Mouse (Mus musculus): Measurements from ENCODE around the gene Adcy4.

The Adcy4 gene

DNA sequence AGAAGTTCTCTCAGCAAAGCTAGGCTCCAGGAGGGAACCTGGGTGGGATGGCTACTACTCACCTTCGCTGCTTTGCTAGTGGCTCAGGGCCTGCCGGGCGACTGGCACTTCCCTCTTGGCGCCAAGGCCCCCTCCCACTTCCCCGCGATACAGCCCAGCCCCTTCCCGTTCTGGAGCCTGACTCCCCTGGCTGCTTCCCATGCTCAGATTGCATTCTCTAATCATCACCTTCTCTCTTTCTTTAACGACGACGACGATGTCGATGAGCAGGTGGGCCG, at the start of gene Adcy4:
Adcy4 (minus strand) TSS at position 138 of the 278 bp plus-strand sequence.
- DNase-seq: no peak

DNA sequence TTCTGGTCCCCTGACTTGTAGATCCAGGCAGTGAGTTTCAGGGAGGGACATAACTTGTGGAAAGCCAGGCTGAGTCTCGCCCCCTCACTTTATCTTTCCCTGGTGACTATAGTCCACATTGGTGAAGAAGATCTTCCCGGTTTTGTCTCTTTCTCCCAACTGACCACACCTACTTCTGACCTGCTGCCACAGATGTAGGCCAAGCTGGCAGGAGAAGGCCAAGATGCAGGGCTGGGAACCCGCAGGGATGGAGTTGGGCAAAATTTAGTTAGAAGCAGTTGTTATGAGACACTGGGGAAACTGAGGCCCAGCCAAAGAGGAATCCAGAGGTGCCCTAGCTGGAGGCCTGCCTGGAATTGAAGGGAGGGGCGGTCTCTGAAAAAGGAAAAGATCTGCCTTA, 49.2 kb upstream of the Adcy4 start:
- DNase-seq: no peak

DNA sequence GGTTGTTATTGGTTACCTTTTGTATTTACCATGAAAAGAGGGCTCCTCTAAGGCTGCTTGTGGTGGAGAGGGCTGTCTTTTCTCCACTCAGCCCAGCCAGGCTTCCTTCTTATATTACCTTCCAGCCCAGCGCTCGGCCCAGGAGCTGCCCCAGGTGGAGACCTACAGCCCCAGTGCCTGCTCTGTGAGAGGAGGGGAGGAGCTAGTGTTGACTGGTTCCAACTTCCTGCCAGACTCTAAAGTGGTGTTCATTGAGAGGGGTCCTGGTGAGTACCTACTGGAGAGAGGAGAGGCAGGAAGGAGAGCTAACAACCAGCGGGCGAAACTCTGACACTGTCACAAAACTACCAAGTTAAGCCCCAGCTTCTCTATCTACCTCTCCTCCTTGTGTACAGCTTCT, 46.4 kb upstream of the Adcy4 start:
- no peak for DNase-seq

DNA sequence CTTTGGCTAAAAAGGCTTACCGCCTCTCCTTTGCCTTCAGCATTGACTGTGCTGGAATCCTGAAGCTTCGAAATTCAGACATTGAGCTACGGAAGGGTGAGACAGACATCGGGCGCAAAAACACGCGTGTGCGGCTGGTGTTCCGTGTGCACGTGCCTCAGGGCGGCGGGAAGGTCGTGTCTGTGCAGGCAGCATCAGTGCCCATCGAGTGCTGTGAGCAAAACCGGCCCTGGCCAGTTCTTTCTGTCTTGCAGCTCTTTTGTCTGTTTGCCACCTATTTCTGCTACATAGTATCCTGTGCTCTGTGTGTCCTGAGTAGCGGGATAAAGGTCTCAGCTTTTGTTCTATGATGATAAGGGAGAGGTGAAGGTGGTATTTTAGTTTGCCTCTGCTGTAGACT, 46.0 kb upstream of the Adcy4 start:
- no peak for DNase-seq

DNA sequence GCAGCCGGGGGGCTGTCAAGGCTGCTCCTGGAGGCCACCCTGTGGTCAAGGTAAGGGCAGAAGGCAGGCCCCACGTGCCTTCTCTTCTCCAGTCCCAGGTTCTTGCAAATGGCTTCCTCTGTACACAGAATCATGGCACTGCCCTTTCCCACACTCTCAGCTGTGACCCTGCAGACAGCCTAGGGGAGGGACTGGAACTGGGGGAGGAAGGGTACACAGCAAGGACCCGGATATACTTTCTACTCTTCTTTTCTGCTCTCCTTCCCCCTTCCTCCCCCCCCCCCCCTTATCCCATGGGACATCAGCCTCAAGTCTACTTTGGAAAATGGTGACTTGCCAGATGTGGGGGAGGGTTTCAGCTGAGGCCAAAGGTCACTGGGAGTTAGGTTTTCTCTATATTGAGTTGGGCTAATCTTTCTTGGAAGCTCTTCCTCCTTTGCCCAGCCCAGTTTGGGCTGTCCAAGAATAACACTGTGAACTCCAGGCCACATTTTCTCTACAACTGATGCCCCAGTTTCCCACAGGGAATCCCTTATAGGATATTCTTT, 44.9 kb upstream of the Adcy4 start:
- DNase-seq: no peak

DNA sequence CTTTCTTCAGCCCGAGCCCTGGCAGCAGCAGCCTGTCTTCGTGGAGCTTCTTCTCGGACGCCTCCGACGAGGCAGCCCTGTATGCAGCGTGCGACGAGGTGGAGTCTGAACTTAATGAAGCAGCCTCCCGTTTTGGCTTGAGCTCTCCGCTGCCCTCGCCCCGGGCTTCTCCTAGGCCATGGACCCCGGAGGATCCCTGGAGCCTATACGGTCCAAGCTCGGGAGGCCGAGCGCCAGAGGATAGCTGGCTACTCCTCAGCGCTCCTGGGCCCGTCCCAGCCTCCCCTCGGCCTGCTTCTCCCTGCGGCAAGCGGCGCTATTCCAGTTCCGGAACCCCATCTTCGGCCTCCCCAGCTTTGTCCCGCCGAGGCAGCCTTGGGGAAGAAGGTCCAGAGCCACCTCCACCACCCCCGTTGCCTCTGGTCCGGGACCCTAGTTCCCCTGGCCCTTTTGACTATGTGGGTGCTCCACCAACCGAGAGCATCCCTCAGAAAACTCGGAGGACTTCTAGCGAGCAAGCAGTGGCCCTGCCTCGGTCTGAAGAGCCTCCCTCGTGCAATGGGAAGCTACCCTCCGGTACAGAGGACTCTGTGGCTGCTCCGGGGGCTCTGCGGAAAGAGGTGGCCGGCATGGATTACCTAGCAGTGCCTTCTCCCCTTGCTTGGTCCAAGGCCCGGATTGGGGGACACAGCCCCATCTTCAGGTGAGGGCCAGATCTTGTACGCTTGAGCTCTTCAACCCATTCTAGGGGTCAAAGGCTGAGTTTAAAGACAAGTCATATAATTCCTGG, 42.9 kb upstream of the Adcy4 start:
- no peak for DNase-seq

DNA sequence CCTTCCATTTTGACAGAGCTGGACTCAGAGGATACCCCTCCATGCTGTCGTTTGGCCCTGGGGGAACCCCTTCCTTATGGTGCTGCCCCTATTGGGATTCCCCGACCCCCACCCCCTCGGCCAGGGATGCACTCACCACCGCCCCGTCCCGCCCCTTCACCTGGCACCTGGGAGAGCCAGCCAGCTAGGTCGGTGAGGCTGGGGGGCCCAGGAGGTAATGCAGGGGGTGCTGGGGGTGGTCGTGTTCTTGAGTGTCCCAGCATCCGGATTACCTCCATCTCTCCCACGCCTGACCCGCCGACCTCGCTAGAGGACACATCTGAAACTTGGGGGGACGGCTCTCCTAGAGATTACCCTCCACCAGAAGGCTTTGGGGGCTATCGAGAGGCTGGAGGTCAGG, 42.2 kb upstream of the Adcy4 start:
- no peak for DNase-seq

DNA sequence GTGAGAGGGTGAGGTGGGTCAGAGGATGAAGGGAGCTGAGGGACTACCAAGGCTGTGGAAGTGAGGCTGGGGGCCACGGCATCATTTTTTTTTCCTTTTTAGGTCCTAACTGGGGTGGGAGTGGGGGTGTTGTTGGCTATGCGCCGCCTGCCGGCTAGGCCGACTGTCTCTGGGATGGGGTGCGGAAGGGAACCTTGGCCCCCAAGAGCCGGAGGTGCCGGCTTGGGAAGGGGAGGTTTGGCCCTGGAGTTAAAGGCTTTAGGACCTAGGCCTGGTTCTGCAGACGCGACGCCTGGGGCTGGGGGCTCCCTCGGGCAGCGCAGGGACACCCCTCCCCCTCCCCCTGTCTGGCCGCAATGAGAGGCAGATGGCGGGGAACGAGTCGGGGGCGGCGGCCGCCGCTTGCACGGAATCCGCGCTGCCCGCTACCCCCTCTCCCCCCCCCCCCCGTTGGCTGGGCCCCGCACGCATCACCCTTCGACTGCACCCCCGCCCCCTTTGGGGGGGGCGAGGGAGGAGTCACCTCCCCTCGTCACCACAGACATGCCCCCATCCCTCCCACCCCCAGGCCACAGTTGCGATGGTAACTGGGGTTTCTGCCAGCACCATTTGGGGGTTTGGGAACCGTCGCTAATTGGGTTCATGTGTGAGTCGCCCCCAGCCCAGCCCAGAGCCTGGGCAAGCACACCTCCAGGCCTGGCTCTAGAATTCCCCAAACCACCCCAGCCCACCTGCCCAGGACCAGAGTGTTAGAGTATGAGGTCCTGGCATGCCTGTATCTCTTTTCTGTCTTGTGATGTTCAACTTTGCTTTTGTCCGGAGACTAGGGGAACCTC, 41.5 kb upstream of the Adcy4 start:
- no peak for DNase-seq

DNA sequence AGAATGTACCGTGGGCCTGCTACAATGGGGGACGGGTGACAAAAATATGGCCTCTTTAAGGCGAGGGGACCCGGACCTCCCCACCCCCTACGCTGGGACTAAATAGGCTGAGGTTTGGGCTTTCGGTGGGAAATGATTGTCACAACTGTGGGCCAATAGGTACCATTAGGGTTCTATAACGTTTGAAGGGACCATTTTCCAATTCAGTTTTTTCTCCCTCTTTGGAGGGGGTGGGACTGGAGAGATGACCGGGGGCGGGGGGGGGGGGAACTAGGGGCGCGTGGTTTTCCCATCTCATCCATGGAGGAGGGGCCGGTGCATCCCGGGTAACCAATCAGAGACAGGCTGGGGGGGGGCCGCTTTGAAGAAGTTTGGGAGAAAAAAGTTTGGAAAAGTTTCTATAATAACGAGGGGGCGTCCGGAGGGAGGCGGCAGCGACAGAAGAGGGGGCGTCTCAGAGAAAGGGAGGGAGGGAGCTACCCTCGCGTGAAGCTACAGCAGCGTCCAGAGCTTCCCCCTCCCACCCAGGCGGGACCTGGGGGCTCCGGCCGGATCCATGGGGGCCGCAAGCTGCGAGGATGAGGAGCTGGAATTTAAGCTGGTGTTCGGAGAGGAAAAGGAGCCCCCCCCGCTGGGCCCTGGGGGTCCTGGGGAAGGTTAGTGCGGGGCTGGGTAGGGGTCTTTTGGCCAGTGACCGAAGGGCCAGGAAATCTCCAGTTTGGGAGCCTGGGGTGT, 40.8 kb upstream of the Adcy4 start:
- DNase-seq: no peak

DNA sequence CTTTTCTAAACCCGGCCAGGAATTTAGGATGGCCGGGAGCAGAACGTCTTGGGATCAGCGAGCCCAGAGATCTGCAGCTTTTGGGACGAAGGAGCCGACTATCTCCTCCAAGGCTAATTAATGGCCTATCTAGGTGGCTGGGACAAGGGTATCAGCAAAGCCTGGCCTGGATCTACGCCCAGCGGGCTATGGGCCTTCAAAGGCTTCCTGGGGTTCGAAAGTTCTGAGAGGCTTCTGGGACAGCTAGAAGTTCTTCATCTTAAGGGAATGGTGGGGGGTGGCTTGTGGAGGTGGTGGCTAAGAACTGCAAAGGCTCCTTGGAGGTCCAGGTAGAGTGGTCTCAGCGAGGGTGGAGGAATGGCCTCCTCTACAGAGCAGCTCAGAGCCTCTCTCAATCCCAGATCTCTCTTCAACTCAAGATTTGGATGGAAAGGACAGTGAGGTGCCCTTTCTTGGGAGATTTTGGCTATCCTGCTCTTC, 40.1 kb upstream of the Adcy4 start:
- no peak for DNase-seq

DNA sequence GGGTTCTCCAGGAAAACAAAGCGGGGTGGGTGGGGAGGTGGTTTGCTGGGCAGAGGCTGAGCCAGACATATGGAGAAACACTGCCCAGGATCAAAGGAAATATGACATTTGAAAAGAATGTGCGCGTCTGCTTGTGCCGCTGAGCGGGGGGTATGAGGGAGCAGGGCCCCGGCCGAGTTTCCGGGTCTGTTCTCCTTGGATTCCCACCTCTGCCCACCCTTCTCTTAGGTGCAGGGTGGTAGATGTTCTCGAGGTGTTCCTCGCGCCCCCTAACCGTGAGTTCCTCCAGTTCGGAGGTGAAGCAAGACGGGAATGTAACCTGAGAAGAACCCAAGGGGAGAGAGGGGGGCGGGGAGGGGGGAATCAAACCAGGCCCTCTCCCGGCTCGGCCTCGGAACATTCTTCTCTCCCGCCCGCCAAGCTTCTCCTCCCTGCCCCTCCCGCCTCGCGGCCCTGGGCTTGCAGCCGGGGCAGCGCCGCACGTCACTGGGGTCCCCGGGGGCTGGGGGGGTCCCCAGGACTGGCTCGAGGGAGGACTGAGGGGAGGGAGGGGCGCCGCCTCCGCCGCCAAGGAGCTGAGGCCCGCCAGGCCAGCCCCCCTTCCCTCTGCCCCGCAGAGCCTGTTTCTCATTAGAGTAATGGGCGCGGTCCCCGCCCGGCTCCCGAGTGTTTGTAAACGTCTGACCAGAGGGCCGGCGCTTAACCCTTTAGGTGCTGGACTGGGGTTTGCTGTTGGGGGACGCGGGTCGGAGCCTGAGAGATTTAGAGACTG, 39.3 kb upstream of the Adcy4 start, which contains the start of gene Nfatc4:
Nfatc4 (plus strand) TSS at position 154 of the 772 bp plus-strand sequence.
- DNase-seq: no peak

DNA sequence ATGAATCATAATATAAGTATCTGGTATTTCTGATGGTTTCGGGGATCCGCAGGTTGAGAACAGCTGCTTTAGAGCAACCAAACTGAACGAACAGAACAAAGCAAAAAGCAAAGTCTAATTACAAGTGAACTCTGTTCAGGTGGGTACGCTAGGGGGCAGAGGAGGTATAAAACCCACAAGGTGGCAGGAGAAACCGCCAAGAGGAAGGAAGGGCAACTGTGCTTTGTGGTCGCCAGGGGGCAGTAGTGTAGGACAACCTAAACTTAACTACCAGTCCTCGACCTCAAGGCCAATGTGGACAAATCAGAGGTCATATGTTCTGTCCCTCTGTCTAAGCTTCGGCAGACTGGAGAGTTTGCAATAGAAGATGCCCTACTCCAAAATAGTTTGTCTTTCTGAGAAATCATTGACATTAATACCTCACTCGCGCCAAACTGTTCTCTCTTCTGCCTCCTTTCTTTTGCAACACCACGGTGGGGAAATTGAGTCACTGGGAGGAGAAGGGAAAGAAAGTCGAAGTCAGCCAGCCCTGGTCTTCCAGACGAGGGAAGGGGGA, 38.6 kb upstream of the Adcy4 start:
- DNase-seq: peak; percentile 48

DNA sequence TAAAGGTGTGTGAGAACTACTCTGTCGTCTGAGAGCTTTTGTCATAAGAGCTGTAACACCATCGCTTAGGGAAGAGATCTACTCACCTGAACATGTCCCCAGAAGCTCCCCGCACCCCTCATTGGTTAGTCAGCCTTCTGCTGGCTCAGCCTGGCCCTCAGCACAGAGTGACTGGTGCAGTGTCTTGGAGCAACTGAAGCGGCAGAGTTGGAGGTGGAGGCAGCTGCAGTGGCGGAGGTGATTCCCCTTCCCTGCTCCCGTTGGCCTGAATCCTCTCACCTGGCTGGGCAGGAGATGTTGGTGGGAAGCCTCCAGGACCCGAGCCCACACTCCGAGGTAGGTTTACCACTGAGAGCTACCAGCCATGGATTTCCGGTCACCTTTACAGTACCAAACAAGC, 36.7 kb upstream of the Adcy4 start:
- no peak for DNase-seq

DNA sequence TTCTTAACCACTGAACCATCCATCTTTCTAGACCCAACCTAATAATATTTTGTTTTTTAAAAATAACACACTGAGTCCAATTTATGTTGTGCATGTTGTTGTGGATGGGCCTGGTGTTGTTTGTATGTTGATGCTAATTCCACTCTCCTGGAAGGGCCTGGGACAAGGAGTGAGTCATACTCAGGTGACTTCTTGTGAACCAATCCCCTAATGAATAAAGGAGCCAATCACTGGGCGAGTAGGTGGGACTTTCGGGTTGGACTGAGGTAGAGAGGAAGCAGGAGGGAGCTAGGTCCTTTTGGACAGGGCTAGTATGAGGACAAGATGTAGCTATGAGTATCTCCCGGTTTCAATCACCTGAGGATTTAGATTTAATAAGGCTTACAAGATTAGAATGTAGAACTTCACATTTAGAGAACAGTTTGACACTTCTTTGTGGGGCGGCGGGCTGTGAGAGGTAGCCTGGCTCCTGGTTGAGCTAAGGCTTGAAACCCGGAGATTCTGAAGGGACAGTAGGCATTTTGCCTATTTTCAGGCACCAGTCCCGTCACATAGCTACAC, 36.0 kb upstream of the Adcy4 start:
- DNase-seq: no peak

DNA sequence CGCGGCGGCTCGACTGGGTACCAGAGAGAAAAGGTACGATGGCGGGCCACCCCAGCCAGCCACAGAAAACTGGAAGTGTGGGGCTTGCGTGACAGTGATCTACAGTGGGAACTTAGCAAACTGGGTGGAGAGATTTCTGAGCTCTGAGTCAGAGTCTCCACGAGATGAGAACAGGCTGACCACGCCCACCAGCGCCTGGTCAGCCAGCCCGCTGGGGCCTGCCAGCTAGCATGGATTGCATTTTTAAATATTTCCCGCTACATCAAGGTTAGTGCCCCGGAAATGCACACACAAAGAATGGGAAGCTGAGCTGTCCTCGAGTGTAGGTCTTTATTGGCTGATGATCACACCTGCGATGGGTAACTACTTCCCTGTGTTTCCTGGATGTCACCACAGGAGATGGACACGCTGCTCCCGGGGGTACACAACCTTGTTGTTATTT, 31.4 kb upstream of the Adcy4 start:
- no peak for DNase-seq

DNA sequence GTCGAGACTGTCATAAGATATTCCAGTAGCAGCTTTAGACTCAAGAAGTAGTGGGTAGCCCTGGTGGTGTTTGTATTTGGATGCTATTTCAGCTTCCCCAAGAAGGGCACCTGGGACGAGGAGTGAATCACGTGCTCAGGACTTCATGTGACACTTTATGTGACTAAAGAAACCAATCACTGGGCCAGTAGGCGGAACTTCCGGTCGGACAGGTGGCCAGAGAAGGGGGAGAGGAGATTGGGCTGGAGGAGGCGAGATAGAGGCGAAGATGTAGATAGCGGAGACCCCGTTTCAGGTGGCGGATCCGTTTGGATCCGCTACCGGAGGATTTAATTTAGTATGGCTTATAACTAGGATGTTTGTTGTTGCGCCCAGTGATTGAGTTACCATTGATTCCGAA, 31.0 kb upstream of the Adcy4 start:
- peak; percentile 72 for DNase-seq

DNA sequence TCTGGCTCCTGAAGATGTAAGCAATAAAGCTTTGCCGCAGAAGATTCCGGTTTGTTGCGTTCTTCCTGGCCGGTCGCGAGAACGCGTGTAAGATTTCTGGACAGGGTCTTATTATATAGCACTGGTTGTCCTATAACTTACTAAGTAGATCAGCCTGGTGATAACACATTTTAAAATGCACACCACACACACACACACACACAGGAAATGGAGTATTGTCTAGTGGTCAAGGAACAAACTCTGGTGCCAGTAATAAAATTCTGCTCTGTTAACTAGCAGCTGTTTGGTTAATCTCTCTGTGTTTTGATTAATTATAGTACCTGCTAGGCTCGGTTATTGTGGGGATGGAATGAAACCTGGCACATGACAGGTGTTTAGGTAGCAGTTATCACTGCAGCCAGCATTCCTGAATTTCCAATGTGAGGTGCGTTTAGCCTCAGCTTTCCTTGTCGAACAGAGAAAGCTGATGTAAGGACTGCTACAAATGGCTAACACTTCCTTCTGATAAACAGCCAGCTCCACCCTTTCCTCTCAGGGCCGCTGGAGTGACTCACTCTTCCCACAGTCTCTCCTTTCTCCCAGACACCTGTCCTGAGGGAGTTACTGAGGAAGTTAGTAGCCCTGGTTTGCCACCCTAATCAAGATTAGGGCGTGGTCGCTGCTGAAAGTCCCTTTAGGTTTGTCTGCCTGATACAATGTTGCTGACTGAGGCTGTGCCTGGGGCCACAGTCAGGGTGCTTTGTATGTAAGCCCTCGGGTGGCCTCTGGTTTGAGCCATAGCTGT, 11.7 kb upstream of the Adcy4 start:
- no peak for DNase-seq

DNA sequence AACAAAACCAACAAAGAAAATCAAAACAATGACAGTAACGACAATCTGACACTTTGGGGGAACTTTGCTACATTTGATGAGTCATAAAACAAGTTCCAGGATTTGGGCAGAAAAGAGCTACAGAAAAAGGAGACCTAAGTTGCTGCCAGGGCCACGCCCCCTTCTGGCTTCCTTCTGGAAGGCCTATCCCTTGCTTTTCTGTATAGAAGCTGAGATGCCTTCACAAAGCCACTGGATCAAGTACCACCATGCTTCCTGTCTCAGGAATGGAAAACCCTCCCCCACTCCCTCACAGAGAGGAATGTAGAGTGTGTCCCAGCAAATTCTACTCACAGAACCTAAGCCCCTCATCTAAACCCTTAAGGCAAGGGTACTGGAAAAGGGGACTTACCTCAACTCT, 10.1 kb upstream of the Adcy4 start:
- no peak for DNase-seq

DNA sequence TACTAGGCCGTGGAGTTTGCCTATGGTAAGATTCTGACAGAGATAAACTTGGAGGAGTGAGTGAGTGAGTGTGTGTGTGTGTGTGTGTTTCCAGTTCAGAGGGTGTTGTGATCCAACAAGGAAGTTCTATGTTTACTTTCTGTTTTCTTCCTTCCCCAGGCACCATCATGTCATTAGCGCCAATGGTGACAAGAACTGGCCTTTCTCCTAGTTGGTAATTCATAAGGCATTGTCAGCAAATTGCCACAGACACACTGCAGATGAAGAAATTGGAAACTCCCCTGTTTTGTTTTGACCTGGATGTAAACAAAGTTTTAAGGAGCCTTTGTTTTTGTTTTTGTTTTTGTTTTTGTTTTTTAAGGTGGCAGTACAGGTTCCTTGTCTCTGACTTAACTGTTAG, 9.6 kb upstream of the Adcy4 start:
- no peak for DNase-seq

DNA sequence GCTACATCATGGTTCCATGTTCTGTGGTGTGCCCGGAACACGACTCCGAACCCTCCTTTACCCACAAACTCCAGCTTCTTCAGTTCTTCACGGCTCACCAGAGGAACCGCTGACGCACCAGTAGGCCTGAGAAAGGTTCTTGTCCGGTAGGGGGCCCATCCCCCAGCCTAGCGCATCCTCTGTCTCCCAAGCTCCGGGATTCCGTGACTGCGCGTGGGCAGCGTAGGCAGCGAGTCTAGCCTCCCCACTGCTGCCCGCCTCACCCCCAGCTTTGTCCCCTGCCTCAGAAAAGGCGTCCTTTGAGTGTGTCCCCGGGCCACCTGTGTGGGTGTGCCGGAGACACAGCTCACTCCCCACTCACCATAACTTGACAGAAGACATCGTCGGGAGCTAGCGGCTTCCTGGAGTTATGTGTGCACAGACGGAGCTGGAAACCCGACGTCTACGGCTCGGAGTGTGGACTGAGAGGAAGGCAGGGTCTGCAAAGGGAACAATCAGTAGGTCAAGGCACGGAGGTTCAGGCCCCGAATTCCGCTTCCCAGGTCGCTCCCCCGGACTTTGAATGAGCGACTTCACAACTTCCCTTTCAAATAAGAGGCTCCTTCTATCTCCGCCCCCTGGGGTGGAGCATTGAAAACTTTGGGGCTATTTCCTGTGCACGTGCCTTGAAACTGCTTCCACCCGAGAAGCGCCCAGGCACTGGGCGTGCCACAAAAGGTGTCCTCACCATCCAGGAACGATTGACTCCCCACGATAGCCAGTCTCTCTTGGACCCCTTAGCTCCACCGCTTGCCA, 4.6 kb upstream of the Adcy4 start, which contains the start of gene Ripk3:
Ripk3 (minus strand) TSS at position 610 of the 795 bp plus-strand sequence.
- no peak for DNase-seq
